ENCODE assay signal across 9 mouse cellular contexts in genomic region chr1:187031796-187032195, GRCm38 (mm10).
DNase-seq lines count a peak whose midpoint lies in the region; TF ChIP-seq lines count a peak whose summit lies in the region.
"Had no signal": no experiment of that assay in that cellular context is flagged by ENCODE, and none has a peak within 500 bp of the region (broad histone marks: within the 10 kb centered on the region; RNA-seq: fewer than 3 reads in every experiment).

No protein-coding gene starts in this region.

- no peaks in the 10 kb centered on the region for H3K4me1 ChIP-seq in embryonic facial prominence, embryonic 10.5 days
- H3K4me1 ChIP-seq: embryonic facial prominence, embryonic 12.5 days had no signal

- H3K36me3 ChIP-seq in embryonic facial prominence, embryonic 10.5 days (replicated peaks): no peaks in the 10 kb centered on the region
- H3K36me3 ChIP-seq: embryonic facial prominence, embryonic 12.5 days had no signal

- no peak overlapping the region for H3K27ac ChIP-seq in gastrocnemius, adult 2 months
- H3K27ac ChIP-seq in embryonic facial prominence, embryonic 10.5 days (replicated peaks): no peak overlapping the region
- H3K27ac ChIP-seq: embryonic facial prominence, embryonic 12.5 days had no signal

- WGBS in embryonic facial prominence, embryonic 10.5 days: 51% methylated on average over 6 of the region's 6 CpGs

- H3K27me3 ChIP-seq in embryonic facial prominence, embryonic 10.5 days (replicated peaks; ENCODE audit: low read depth, poor library complexity, severe bottlenecking): no peaks in the 10 kb centered on the region
- H3K27me3 ChIP-seq: embryonic facial prominence, embryonic 12.5 days had no signal

- DNase-seq in gastrocnemius, adult 2 months: peak; percentile 21
- no peak for DNase-seq in gastrocnemius, postnatal 10 days
- DNase-seq in 3134 (ENCODE audit: extremely low read depth, insufficient read length, low spot score) (peak; percentile 20), R1 (ENCODE audit: low read depth, low spot score) (peak; percentile 76)
- DNase-seq in embryonic facial prominence, embryonic 10.5 days (ENCODE audit: low spot score): peak; percentile 21
- DNase-seq in kidney, postnatal 10 days: peak; percentile 20
- DNase-seq in lung, postnatal 10 days: peak; percentile 74
- no peak for DNase-seq in B cell, adult 2 months

- H3K9me3 ChIP-seq in embryonic facial prominence, embryonic 10.5 days: no peaks in the 10 kb centered on the region
- H3K9me3 ChIP-seq: embryonic facial prominence, embryonic 12.5 days had no signal

- no peak overlapping the region for H3K4me3 ChIP-seq in gastrocnemius, adult 2 months
- H3K4me3 ChIP-seq in embryonic facial prominence, embryonic 10.5 days: no peak overlapping the region
- H3K4me3 ChIP-seq: embryonic facial prominence, embryonic 12.5 days had no signal

- intact Hi-C loops in gastrocnemius, adult 2 months (cut with DNase I): no loop called here

- peak; percentile 75 for TF ChIP-seq CTCF in gastrocnemius, adult 2 months (IDR thresholded peaks at IDR 0.05)

Comparison
In these comparisons a context has a peak if more than half of its experiments do, and no peak if none do; other contexts are left out.
1. DNase-seq: peak in gastrocnemius, adult 2 months (single experiment), 3134 (single experiment), R1 (single experiment), embryonic facial prominence, embryonic 10.5 days (single experiment), kidney, postnatal 10 days (single experiment) and lung, postnatal 10 days (single experiment); none in gastrocnemius, postnatal 10 days (single experiment) and B cell, adult 2 months (0 of 2).